Mouse (Mus musculus): ENCODE data around the gene Fam114a1. TPM values are rescaled to one million over a fixed set of nuclear protein-coding genes. Genes with fewer than 3 reads are reported as not detected.

The Fam114a1 gene
- 45.9 and 64.6 TPM in 2 replicates for polyA plus RNA-seq (2012; rRNA removed; ENCODE audit: low replicate concordance)

DNA sequence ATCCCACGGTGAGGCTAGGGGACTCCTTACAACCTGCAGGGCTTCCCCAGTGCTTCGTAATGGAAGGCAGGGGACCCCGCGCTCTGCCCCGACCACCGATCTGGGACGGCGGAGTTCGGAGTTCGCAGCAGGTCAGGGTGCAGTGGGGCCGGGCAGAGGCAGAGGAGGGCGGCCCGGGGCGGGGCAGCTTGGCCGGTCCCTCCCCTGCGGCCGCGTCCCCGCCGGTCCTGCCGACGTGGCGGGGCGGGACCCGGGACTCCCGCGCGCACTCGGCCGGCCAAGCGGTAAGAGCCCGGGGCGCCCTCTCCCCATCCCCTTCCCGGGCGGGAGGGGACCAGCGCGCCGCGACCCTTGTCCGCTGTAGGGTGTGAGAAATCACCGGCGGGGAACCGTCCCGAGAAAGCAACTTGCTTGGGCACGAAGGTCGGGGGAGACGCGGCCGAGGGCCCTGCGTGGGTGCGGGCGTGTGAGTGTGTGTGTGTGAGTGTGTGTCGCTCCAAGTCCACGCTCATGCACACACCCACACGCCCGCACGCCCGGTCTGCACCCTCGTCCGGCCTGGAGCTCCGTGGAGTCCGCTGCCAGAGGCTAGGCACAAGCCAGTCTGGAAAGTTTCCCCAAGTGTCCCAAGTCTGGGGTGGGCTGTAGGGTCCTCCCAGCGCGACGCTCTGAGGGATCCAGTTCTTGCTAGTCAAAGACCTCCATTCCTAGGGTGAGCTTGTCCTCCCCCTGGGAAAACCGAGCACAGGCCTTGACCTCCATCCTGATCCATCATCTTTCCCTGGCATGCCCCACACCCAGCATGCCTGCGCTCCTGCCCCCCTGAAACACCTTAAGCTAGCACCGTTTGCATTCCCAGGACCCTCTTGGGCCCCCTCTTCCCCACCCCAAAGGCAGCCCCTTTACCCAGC lies at the start of gene Fam114a1:
Gene Fam114a1 (plus strand): TSS at position 211 of the 911 bp plus-strand sequence.

GRCm38 (mm10) chr5:64959843-64960230 lies 10.0 kb upstream of the Fam114a1 start, which contains the start of gene Tlr6:
Gene Tlr6, minus strand, starts transcription at chr5:64960097.

Other genes starting within 250 kb of the Fam114a1 start
- gene Klf3, start 166.7 kb upstream of the Fam114a1 start, polyA plus RNA-seq (2012; rRNA removed; ENCODE audit: low replicate concordance) = 59.0 and 68.2 TPM in 2 replicates
- 1.5 and 5.1 TPM in 2 replicates for gene Tlr1, start 36.5 kb upstream of the Fam114a1 start, polyA plus RNA-seq (2012; rRNA removed; ENCODE audit: low replicate concordance)
- 2.1 and 2.8 TPM in 2 replicates for gene Tlr6, start 10.0 kb upstream of the Fam114a1 start, polyA plus RNA-seq (2012; rRNA removed; ENCODE audit: low replicate concordance)
- gene Tmem156, start 122.1 kb downstream of the Fam114a1 start, polyA plus RNA-seq (2012; rRNA removed; ENCODE audit: low replicate concordance) = 0.17 and 0.27 TPM in 2 replicates
- 44.9 and 73.8 TPM in 2 replicates for gene Klhl5, start 137.5 kb downstream of the Fam114a1 start, polyA plus RNA-seq (2012; rRNA removed; ENCODE audit: low replicate concordance)
- gene Wdr19, start 229.6 kb downstream of the Fam114a1 start, polyA plus RNA-seq (2012; rRNA removed; ENCODE audit: low replicate concordance) = 3.8 and 6.3 TPM in 2 replicates

Data from subcutaneous adipose tissue, adult 2 months (tissue).